Mouse (Mus musculus) brain, embryonic 14.5 days (tissue): Measurements from ENCODE around the gene Nr1i3.

Experiments used
- CTCF ChIP-seq: fragments of 200-500 bp; IDR thresholded peaks from 2 replicates; pipeline ENCODE4 v1.5.1; 2012; ENCODE audit warnings: inconsistent platforms, mild to moderate bottlenecking, moderate library complexity, borderline replicate concordance; ENCODE audit not compliant: insufficient read depth, insufficient read length; ENCODE audit errors: extremely low read depth
- POLR2A ChIP-seq: fragments of 200-500 bp; IDR thresholded peaks from 2 replicates; pipeline ENCODE4 v1.6.1; 2012; ENCODE audit warnings: mild to moderate bottlenecking, inconsistent platforms, borderline replicate concordance; ENCODE audit not compliant: poor library complexity, insufficient read depth, insufficient read length, severe bottlenecking; ENCODE audit errors: extremely low read depth

DNA sequence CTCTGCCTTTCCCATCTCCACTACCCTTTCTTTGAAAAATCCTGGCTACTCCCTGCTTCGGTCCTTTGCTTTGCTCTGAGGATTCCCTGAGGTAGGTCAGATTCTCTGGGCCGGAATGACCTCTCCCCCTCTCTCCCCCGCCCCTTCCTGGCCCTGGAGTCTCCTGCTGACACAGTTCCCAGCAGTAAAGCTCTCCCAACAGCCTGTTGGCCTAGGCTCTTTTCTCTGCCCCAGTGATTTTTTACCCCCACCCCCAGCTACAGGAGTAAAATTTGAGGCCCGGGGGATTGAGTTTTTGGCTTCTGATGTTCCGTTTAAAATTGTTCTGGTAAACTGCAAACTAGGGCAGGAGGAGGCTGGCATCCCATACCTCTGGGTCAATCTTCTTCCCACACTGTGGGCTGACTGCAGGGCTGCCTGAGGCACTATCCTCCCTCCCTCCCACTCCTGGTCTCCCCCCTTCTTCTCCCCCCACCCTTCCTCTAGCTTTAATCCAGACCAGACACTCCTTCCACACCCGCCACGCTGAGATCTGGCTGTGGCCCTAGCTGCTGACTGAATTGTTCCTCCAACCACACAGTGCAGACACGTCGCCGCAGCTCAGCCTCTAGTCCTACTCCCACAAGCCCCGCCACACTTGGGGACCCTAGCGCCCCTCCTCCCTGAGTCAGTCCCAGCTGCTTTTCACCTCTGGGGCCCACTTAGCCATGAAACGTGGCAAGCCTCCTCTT, 38.0 kb downstream of the Nr1i3 start:
- TF ChIP-seq POLR2A = no peak
- no peak for TF ChIP-seq CTCF
